Mouse (Mus musculus) cortical plate, adult 2 months (tissue): Measurements from ENCODE around the gene Nalcn.

Experiments used
- CTCF ChIP-seq: fragments of 200-500 bp; IDR thresholded peaks from 2 replicates; pipeline ENCODE4 v1.5.1; 2011; ENCODE audit warnings: mild to moderate bottlenecking, control low read depth, low read length; ENCODE audit not compliant: insufficient read depth; ENCODE audit errors: extremely low read depth
- POLR2A ChIP-seq: fragments of 200-500 bp; IDR thresholded peaks from 2 replicates; pipeline ENCODE4 v1.6.1; 2011; ENCODE audit warnings: mild to moderate bottlenecking, low read length, control low read depth; ENCODE audit not compliant: insufficient read depth; ENCODE audit errors: extremely low read depth

- no peak for TF ChIP-seq POLR2A
- no peak for TF ChIP-seq CTCF
These were observed 295.1 kb downstream of the Nalcn start for GRCm38 (mm10) chr14:123331841-123332240.
